Mouse (Mus musculus) olfactory bulb, adult 2 months (tissue): ENCODE data around the gene Gm6525.

Experiments used
- CTCF ChIP-seq: fragments of 200-500 bp; IDR thresholded peaks from 2 replicates; pipeline ENCODE4 v1.5.1; 2012; ENCODE audit warnings: low read depth, mild to moderate bottlenecking, low read length, moderate library complexity; ENCODE audit not compliant: insufficient read depth
- POLR2A ChIP-seq: fragments of 200-500 bp; IDR thresholded peaks from 2 replicates; pipeline ENCODE4 v1.6.1; 2012; ENCODE audit warnings: mild to moderate bottlenecking, low read depth, low read length, moderate library complexity; ENCODE audit not compliant: insufficient read depth

GRCm38 (mm10) chr3:84208917-84209513, 35.1 kb downstream of the Gm6525 start:
- TF ChIP-seq CTCF = no peak
- TF ChIP-seq POLR2A = no peak
